Mouse (Mus musculus) erythroblast, adult 5-6 weeks (primary cell): ENCODE results near the gene St3gal3. TPM values are rescaled to one million over a fixed set of nuclear protein-coding genes. Genes with fewer than 3 reads are reported as not detected.

Experiments used
- ATAC-seq: replicated peaks from 2 replicates; pipeline ENCODE4 v1.8.0; 2016; ENCODE audit warnings: moderate number of reproducible peaks, mild to moderate bottlenecking, moderate TSS enrichment, inconsistent platforms; ENCODE audit not compliant: poor library complexity, low FRiP score, severe bottlenecking
- total RNA-seq, 2 experiments: library from RNA; stranded (forward) in 1 of 2; stranded (reverse) in 1 of 2; fragments of 150-400 nt in 1 of 2; fragments of 200-764, 138-1000 nt in 1 of 2; gene quantifications; 2 replicates each; pipeline versions ENCODE4 v1.2.3 to v1.2.4; 2015 to 2017; ENCODE audit warnings: low replicate concordance in 2 of 2

The St3gal3 gene
- total RNA-seq, 2 experiments from 2014 or later: 2.2 to 7.9 TPM

GRCm38 (mm10) chr4:118061809-118062463 lies 72.8 kb downstream of the St3gal3 start:
- ATAC-seq: 0 out of 2 replicates have a peak, but pooled peaks have one; percentile 41

GRCm38 (mm10) chr4:118060915-118061530 lies 73.7 kb downstream of the St3gal3 start:
- no peak for ATAC-seq

- no peak for ATAC-seq
These were observed 74.8 kb downstream of the St3gal3 start for GRCm38 (mm10) chr4:118059816-118060475.

- no peak for ATAC-seq
These were observed 76.5 kb downstream of the St3gal3 start for GRCm38 (mm10) chr4:118058116-118058677.

- ATAC-seq: no peak
These were observed 77.6 kb downstream of the St3gal3 start for GRCm38 (mm10) chr4:118057076-118057475.

- no peak for ATAC-seq
These were observed 80.1 kb downstream of the St3gal3 start for GRCm38 (mm10) chr4:118054615-118055014.

- ATAC-seq: no peak; the same call in 1 of the 2 replicates
These were observed 80.8 kb downstream of the St3gal3 start for GRCm38 (mm10) chr4:118053904-118054303.

GRCm38 (mm10) chr4:118049606-118050302 lies 85.0 kb downstream of the St3gal3 start:
- no peak for ATAC-seq

GRCm38 (mm10) chr4:118044510-118044909 lies 90.2 kb downstream of the St3gal3 start:
- ATAC-seq: no peak

GRCm38 (mm10) chr4:118043331-118044002 lies 91.2 kb downstream of the St3gal3 start:
- no peak for ATAC-seq

GRCm38 (mm10) chr4:118042671-118043320 lies 91.9 kb downstream of the St3gal3 start:
- no peak for ATAC-seq

- no peak for ATAC-seq
These were observed 93.6 kb downstream of the St3gal3 start for GRCm38 (mm10) chr4:118041145-118041544.

GRCm38 (mm10) chr4:118040650-118041049 lies 94.1 kb downstream of the St3gal3 start:
- no peak for ATAC-seq

- no peak for ATAC-seq
These were observed 94.8 kb downstream of the St3gal3 start for GRCm38 (mm10) chr4:118039964-118040363.

- no peak for ATAC-seq
These were observed 96.7 kb downstream of the St3gal3 start for GRCm38 (mm10) chr4:118038023-118038422.

- no peak for ATAC-seq
These were observed 97.3 kb downstream of the St3gal3 start for GRCm38 (mm10) chr4:118037406-118037805.

GRCm38 (mm10) chr4:118036531-118036930 lies 98.2 kb downstream of the St3gal3 start:
- no peak for ATAC-seq

GRCm38 (mm10) chr4:118035090-118035489 lies 99.6 kb downstream of the St3gal3 start:
- ATAC-seq: 0 out of 2 replicates have a peak, but pooled peaks have one; percentile 42

GRCm38 (mm10) chr4:118033026-118033425 lies 101.7 kb downstream of the St3gal3 start:
- no peak for ATAC-seq
